Mouse (Mus musculus) midbrain, postnatal 0 days (tissue): ENCODE results near the gene Lamc1. TPM values are rescaled to one million over a fixed set of nuclear protein-coding genes. Genes with fewer than 3 reads are reported as not detected.
"Not testable (repeated sequence)": the region's sequence is repeated elsewhere in the genome, so short reads cannot be mapped to it uniquely, and the experiment has no call there.

Experiments used
- ATAC-seq: fragments of 200-750 bp; cut with Nextera tagmentation; 2 replicates; pipeline ENCODE4 v1.8.0; 2017; ENCODE audit warnings: moderate number of reproducible peaks, mild to moderate bottlenecking, moderate TSS enrichment, moderate library complexity; ENCODE audit not compliant: low FRiP score
- DNase-seq: peaks from one replicate; pipeline ENCODE4 v3.0.0-alpha.2; 2015; ENCODE audit warnings: low spot score
- H3K27ac ChIP-seq: fragments of 300-500 bp; sonication (generic); 2 replicates; pipeline ENCODE4 v1.5.1; 2014; ENCODE audit warnings: low read depth, mild to moderate bottlenecking, low read length, mixed read lengths
- H3K27me3 ChIP-seq: fragments of 300-500 bp; sonication (generic); 2 replicates; pipeline ENCODE4 v1.6.1; 2014; ENCODE audit warnings: low read length, control low read depth, mixed read lengths; ENCODE audit not compliant: insufficient read depth
- H3K36me3 ChIP-seq: fragments of 300-500 bp; sonication (generic); 2 replicates; pipeline ENCODE4 v1.6.1; 2014; ENCODE audit warnings: low read length, control low read depth, mixed read lengths; ENCODE audit not compliant: insufficient read depth
- H3K4me1 ChIP-seq: fragments of 300-500 bp; sonication (generic); 2 replicates; pipeline ENCODE4 v1.6.1; 2014; ENCODE audit warnings: mild to moderate bottlenecking, control low read depth, antibody characterized with exemption, low read length, mixed read lengths; ENCODE audit not compliant: insufficient read depth
- H3K4me2 ChIP-seq: fragments of 300-500 bp; sonication (generic); 2 replicates; pipeline ENCODE4 v1.6.1; 2014; ENCODE audit warnings: low read depth, mild to moderate bottlenecking, low read length, mixed read lengths; ENCODE audit not compliant: poor library complexity, severe bottlenecking
- H3K4me3 ChIP-seq: fragments of 300-500 bp; sonication (generic); 2 replicates; pipeline ENCODE4 v1.5.1; 2014; ENCODE audit warnings: low read depth, mild to moderate bottlenecking, low read length, moderate library complexity
- H3K9ac ChIP-seq: fragments of 300-500 bp; sonication (generic); replicated peaks from 2 replicates; pipeline ENCODE4 v1.6.1; 2014; ENCODE audit warnings: mild to moderate bottlenecking, low read length, moderate library complexity, mixed read lengths; ENCODE audit not compliant: poor library complexity, severe bottlenecking
- H3K9me3 ChIP-seq: fragments of 300-500 bp; sonication (generic); 2 replicates; pipeline ENCODE4 v1.6.1; 2016; ENCODE audit warnings: low read length, control low read depth
- CTCF ChIP-seq: IDR thresholded peaks from 2 replicates; pipeline ENCODE4 v1.5.1; 2016; ENCODE audit warnings: antibody characterized with exemption, mild to moderate bottlenecking
- WGBS: fragments of 180-500 bp; shearing (Covaris S2); extraction: QIAGEN DNeasy Blood & Tissue Kit; methylation state at CpG from one replicate; pipeline ENCODE4 v1.1.7; 2014; 5-methylcytosine and 5-hydroxymethylcytosine counted together
- polyA plus RNA-seq: library from polyadenylated mRNA; unstranded; fragments of >200 nt; fragmentation: Nextera tagmentation; extraction: Ambion mirVana; gene quantifications from 2 replicates; pipeline ENCODE4 v1.2.1, GENCODE M21; 2015
- total RNA-seq: library from RNA; depleted of rRNA; stranded (reverse); fragments of >200 nt; gene quantifications from 2 replicates; pipeline ENCODE4 v1.2.3, GENCODE M21; 2014

Lamc1 gene
- total and polyA plus RNA-seq, 2 experiments from 2014 or later: 11.5 to 40.6 TPM

- not testable (repeated sequence) for H3K4me1 ChIP-seq, H3K4me2 ChIP-seq, DNase-seq, ATAC-seq, H3K9me3 ChIP-seq, H3K9ac ChIP-seq, H3K27me3 ChIP-seq, H3K4me3 ChIP-seq, H3K27ac ChIP-seq, H3K36me3 ChIP-seq
- WGBS: 79% methylated on average over 4 of the region's 4 CpGs
These were observed 34.7 kb downstream of the Lamc1 start for GRCm38 (mm10) chr1:153297774-153298363.

GRCm38 (mm10) chr1:153296035-153296434 lies 36.6 kb downstream of the Lamc1 start:
- peaks cover 6% of the 10 kb centered on the region; the same call in 1 of the 2 replicates for H3K4me1 ChIP-seq
- no peak for TF ChIP-seq CTCF
- WGBS: 38% methylated on average over 6 of the region's 6 CpGs
- H3K4me2 ChIP-seq: no peak overlapping the region
- H3K27me3 ChIP-seq: no peaks in the 10 kb centered on the region
- no peak for DNase-seq
- no peak overlapping the region for H3K27ac ChIP-seq
- no peak overlapping the region for H3K4me3 ChIP-seq
- H3K36me3 ChIP-seq: no peaks in the 10 kb centered on the region
- no peaks in the 10 kb centered on the region for H3K9me3 ChIP-seq
- ATAC-seq: no peak
- H3K9ac ChIP-seq: no peak overlapping the region

GRCm38 (mm10) chr1:153292892-153293291 lies 39.7 kb downstream of the Lamc1 start:
- DNase-seq (no peak), ATAC-seq (no peak)
- Histone ChIP-seq H3K9ac (no peak overlapping the region), H3K27me3 (no peaks in the 10 kb centered on the region), H3K4me3 (no peak overlapping the region), H3K36me3 (no peaks in the 10 kb centered on the region), H3K9me3 (no peaks in the 10 kb centered on the region), H3K4me1 (peaks cover 6% of the 10 kb centered on the region; the same call in 1 of the 2 replicates), H3K27ac (no peak overlapping the region), H3K4me2 (no peak overlapping the region)
- WGBS: 39% methylated on average over 5 of the region's 5 CpGs
- TF ChIP-seq CTCF: no peak

- no peaks in the 10 kb centered on the region for H3K27me3 ChIP-seq
- no peak overlapping the region for H3K27ac ChIP-seq
- H3K4me1 ChIP-seq: peaks cover 6% of the 10 kb centered on the region; the same call in 1 of the 2 replicates
- no peak overlapping the region for H3K9ac ChIP-seq
- H3K4me2 ChIP-seq: no peak overlapping the region
- TF ChIP-seq CTCF: no peak
- H3K9me3 ChIP-seq: no peaks in the 10 kb centered on the region
- ATAC-seq (no peak), DNase-seq (no peak)
- no peaks in the 10 kb centered on the region for H3K36me3 ChIP-seq
- 43% methylated on average over 6 of the region's 6 CpGs for WGBS
- no peak overlapping the region for H3K4me3 ChIP-seq
These were observed 40.4 kb downstream of the Lamc1 start for GRCm38 (mm10) chr1:153292202-153292601.

GRCm38 (mm10) chr1:153291416-153291815 lies 41.2 kb downstream of the Lamc1 start:
- ATAC-seq: no peak
- no peak for TF ChIP-seq CTCF
- H3K27ac ChIP-seq: no peak overlapping the region
- no peak overlapping the region for H3K4me3 ChIP-seq
- H3K4me1 ChIP-seq: peaks cover 6% of the 10 kb centered on the region; the same call in 1 of the 2 replicates
- no peaks in the 10 kb centered on the region for H3K27me3 ChIP-seq
- no peak for DNase-seq
- no peaks in the 10 kb centered on the region for H3K9me3 ChIP-seq
- no peaks in the 10 kb centered on the region for H3K36me3 ChIP-seq
- no peak overlapping the region for H3K4me2 ChIP-seq
- H3K9ac ChIP-seq: no peak overlapping the region
- 83% methylated on average over 4 of the region's 4 CpGs for WGBS

GRCm38 (mm10) chr1:153288010-153288409 lies 44.6 kb downstream of the Lamc1 start:
- H3K4me3 ChIP-seq: no peak overlapping the region
- H3K4me1 ChIP-seq: peaks cover 3% of the 10 kb centered on the region; the same call in 1 of the 2 replicates
- no peaks in the 10 kb centered on the region for H3K27me3 ChIP-seq
- H3K4me2 ChIP-seq: no peak overlapping the region
- H3K9ac ChIP-seq: no peak overlapping the region
- 82% methylated on average over 4 of the region's 4 CpGs for WGBS
- no peaks in the 10 kb centered on the region for H3K36me3 ChIP-seq
- DNase-seq: no peak
- H3K27ac ChIP-seq: no peak overlapping the region
- no peaks in the 10 kb centered on the region for H3K9me3 ChIP-seq
- no peak for TF ChIP-seq CTCF
- ATAC-seq: no peak
